Mouse (Mus musculus): ENCODE data around the gene Palm.
"Not testable (repeated sequence)": the region's sequence is repeated elsewhere in the genome, so short reads cannot be mapped to it uniquely, and the experiment has no call there.

Gene Palm

DNA sequence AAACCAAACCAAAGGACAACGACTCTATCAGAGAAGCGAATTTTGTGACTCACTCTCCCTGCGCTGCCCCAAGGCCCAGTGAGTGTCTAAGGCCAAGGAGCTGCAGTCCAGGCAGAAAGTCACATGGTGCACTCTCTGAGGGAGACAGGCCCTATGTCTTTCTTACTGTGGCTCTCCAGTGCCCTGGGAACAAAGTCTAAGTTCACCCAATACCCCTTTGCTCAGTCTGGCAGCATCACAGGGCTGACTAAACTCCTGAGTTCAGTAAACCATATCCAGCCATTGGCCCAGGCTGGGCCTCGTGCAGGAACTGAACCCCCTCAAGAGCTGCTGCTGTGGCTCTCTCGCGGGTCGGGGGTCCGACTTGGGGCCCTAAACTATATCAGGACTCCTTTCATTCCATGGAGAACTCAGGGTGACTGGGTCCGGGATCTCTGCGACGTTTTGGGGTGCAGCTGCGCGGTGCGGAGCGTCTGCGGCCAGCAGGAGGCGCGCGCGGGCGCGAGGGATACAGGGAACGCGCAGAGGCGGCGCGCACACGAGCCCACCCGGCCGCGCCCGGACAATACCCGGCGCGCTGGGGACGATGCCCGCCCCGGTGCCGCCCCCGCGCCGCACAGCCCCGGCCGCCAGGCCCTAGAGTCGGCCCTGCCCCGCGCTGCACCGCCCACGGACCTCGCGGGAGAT is at the start of gene Palm:
Gene Palm (plus strand): TSS at position 522 of the 687 bp plus-strand sequence.
- peak; percentile 83 for DNase-seq

DNA sequence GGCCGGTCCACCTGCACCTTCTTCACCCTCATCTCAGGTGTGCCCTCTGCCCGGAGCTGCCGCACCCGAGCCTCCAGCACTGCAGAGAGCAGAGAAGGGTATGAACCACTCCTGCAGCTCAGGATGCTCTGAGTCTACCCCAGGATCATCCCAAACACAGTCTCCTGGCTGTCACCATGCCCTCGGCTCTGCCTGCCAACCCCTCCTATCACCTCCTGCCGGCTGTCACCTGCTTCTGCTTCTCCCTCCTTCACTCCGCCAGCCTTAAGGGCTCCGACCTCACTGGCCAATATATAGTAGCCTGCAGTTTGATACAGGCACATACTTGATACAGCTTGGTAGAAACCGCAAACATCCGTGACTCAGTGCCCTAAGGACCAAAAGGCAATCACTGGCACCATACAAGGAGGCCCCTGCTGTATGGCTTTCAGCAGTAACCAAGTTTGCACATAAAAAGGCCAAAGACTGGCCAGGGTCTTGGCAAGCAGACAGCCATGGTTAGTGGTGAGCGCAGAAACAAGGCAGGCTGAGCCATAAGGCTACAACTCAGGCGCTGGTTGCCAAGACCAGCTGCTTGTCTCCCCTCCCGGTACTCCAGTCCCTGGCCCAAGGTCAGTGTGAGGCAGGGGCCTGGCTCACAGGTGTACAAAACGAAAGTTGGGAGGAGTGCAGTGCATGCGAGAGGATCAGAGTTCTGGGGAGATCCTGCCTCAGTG is 49.6 kb upstream of the Palm start:
- DNase-seq, result no peak

DNA sequence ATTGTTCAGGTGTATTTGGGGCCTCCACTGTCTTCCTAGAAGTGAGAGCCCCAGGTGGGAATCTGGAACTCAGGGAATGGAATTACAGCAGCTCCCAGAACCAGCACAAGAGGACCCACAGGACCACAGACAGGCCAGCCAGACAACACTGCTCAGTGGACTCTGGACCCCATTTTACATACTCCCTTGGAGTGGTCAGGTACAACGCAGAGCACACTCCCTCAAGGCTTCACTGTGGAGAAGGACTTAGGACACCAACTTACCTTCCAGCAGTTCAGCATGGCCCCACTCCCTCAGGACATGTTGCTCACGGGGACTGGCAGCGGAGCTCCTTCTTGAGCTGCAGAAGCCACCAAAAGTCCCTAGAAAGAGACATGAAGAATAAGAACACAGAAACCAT is 48.0 kb upstream of the Palm start:
- no peak for DNase-seq

DNA sequence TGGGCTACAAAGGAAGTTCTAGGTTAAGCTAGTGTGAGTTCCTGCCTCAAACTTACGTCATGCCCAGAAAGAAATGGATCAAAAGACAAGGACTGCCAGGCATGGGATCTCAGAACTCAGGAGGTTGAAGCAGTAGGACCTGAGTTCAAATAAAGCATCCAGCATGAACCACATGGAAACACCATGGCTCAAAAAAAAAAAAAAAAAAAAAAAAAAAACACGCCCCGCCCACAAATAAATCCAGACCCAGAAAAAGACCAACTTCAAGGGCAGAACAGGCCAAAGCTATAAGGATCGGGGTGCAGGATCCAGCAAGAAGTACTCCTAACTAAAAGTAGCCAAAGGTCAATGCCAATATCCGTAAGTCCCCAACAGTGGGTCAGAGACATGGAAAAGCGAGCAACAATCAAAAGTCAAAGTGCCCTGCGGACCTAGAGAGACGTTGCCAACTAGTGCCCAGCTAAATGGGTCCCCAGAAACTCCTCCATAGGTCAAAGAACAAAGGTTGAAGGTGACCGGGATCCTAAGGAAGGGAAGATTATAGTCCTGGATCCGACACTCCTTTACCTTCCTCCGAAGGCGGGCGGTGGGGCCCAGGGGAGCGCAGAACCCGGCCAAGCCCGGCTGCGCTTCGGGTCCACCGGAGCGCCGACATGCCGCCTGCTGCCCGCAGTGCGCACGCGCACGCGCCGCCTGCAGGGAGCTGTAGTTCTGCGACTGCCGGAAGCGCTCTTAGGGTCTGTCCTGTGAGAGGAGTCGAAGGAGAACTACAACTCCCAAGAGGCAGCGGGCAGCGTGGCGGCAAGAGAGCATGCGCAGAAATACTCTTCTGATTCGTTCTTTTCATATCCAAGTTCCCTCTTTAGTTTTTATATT is 47.2 kb upstream of the Palm start, which contains the start of gene Polrmt:
Gene Polrmt (minus strand): TSS at position 684 of the 876 bp plus-strand sequence.
- DNase-seq, result peak; percentile 93

DNA sequence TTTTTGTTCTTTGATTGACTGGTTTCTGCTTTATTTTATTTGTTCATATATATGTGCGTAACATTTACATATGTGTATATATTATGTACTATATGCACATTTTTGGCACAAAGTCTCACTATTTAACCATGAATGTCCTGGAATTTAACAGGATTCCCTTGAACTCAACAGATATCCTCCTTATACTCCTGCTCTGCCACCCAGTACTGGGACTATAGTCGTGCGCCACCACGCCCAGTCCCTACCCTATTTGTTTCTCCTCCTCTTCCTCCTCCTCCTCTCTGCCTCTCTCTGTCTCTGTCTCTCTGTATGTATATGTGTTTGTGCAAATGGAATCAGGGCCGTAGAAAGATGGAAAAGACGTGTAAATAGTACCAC is 46.6 kb upstream of the Palm start:
- no peak for DNase-seq

DNA sequence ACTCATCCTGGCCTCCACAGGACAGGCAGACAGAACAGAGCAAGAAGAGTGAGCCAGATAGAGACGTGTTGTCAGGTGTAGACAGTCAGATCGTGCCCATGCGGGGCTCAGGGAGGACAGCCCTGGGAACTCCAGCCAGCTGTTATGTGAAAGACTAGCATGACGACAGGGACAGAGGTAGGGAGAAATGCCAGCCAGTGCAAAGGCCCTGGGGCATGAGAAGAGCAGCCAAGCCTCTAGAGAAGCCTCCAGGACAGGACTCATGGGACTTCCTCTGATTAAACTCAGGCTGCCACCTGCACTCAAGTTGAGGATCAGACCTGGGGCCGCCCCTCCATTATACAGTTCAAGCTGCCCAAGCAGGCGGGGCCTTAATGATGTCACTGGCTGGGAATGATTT is 44.9 kb upstream of the Palm start:
- DNase-seq, result no peak

DNA sequence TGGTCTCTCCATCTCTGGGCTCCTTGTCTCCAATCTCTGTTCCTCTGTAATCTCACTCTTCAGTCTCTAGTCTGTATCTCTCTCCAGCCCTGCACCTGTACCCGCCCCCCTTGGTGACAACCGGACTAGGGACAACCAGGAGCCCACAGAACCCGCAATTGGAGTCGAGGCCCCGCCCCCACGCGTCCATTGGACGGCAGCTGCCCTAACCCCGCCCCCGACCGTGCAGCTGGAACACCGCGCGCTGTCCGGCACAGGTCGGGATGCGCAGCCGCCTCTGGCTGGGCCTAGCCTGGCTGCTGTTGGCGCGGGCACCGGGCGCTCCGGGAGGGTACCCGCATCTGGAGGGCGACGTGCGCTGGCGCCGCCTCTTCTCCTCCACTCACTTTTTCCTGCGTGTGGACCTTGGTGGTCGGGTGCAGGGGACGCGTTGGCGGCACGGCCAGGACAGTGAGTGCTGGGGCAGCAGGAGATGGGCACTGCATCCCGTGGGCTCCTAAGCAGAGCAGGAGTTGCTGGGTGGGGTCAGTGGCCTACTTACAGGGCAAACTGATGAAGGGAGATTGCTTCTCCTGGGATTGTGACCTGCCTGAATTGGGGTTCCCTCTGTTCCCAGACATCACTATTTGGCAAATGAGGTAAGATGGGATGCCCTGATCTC is 38.4 kb upstream of the Palm start, which contains the start of gene Fgf22:
Gene Fgf22 (plus strand): TSS at position 221 of the 661 bp plus-strand sequence.
- DNase-seq, result peak; percentile 75

DNA sequence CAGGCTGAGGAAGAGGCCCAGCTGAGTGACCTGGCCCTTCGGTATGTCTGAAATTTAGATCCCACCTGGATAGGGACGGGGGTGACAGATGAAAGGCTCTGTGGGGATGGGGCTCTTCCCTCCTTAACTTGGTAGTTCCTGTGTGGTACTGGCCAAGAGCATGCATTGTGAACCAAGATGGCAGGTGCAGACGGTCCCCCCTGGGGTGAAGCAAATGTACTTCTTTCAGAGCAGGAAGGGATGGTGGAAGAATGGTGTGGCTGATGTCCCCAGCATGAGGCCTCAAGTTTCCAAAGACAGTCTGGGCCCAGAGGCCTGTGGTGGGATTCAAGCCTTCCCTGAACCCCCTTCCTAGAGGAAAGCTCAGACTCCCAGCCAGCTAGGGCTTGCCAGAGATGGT is 37.5 kb upstream of the Palm start:
- DNase-seq, result no peak

DNA sequence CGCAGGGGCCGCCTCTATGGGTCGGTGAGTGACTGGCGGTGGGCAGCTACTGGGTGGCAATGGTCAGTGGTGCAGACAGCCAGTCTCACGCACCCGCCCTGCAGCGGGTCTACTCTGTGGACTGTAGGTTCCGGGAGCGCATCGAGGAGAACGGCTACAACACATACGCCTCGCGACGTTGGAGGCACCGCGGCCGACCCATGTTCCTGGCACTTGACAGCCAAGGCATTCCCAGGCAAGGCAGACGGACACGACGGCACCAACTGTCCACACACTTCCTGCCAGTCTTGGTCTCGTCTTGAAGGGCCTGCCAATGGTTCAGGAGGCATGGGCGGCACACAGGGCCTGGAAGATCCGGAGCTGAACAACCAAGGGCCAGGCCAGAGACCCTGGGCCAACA is 36.7 kb upstream of the Palm start:
- no peak for DNase-seq

DNA sequence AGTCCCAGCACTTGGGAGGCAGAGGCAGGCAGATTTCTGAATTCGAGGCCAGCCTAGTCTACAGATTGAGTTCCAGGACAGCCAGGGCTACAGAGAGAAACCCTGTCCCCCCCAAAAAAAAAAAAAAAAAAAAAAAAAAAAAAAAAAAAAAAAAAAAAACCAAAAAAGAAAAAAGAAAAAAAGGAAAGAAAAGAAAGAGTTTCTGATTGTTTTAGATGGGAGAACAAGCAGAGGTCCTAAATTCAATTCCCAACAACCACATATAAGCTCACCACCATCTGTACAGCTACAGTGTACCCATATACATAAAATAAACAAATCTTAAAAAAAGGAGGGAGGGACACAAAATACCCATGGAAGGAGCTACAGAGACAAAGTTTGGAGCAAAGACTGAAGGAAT is 33.7 kb upstream of the Palm start:
- DNase-seq, result not testable (repeated sequence)

DNA sequence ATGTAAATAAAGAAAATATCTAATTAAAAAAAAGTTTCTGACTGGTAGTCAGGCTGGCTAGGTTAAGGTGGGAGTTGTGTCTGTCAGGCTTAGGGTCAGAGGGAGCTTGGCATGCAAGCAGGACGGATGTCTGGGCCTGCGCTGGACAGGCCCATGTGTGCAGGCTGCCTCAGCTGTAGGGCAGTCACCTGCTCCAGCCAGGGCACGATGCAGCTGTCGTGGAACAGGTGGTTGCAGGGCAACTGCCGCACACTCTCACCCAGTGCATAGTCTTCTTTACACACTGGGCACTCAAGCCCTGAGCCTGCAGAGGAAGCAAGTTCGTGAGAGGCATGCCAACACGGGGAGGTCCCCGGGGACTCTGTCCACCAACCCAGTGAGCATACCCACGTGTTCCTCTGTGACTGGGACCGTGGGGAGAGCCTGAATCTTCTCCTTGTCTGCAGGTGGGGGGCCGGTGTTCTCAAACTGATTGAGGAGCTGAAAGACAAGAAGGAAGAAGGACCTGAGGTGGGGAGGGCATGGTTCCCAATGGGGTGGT is 32.7 kb upstream of the Palm start:
- no peak for DNase-seq

DNA sequence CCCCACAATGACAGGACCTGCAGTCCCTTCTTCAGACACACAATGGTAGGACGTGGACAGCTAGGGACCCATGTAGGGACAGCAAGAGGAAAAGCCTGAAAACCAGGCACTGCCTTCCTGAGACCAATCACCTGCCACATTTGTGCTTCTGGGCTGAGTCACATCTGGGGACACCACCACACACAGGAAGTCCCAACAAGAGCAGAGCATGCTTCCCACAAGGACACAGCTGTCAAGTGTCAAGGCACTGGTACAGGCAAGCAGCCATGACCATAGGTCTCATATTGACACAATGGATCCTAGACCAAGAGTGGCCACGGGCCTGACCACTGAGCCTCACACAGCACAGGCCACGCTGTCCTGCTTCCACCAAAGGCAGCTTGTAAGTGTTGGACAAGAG is 30.5 kb upstream of the Palm start:
- DNase-seq, result no peak

DNA sequence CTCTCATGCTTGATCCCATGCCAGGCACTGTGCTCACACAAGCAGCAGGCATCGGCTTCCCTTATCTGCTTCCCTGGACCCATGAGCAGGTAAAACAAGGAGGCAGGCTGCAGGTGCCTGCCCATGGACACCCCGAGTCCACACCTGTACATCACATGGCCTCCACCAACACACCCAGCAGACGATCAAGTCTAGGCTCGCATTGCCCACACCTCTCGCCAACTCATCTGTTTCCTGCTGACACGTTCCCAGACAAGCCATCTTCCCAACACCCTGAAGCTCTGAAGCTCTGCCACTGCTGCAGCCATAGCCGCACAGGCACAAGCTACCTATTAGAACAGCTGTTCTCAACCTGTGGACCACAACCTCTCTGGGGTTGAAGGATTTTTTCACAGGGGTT is 29.1 kb upstream of the Palm start:
- no peak for DNase-seq

DNA sequence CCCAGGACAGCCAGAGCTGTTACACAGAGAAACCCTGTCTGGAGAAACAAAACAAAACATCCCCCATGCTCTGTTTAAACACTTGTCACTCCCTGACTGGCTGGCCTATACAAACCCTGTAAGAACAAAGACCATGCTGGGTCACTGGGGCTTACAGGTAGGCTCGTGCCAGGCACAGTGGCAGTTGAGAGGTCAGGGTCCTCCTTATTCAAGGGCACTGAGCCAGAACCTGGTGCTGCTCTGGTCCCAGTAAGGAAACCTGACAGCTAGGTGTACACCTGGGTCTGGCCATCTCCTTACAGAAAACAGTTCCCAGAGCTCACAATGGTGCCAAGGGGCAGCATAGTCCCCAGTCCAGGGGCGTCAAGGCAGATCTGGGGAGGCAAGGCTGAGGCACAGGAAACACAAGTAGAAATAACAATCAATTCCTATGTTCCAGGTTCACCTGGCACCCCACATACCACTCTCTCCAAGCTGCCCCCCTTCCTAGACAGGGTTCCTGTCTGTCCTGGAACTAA is 28.1 kb upstream of the Palm start:
- DNase-seq, result no peak

DNA sequence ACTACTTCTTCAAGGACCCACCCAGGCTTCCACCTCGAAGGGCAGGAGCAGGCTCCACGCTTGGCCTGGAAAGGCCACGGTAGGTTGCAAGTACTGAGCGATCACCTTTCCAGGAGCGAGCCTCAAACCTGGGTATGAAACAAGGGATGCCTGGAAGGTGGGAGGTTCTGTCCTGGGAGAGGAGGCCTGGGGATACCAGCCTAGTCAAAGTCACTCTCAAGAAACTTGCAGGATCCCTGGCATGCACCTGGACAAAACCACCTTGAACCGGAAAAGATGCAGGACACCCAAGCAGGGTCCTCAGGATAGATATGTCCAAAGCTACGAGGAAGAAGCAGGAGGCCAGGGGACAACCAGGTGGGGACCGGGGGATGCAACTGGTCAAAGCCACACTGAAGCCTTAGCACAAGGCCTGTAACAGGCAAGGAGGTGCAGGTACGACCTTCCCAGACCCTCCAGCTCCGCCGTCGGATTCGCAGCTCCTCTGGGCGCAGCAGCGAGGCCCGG is 27.3 kb upstream of the Palm start:
- DNase-seq, result no peak

DNA sequence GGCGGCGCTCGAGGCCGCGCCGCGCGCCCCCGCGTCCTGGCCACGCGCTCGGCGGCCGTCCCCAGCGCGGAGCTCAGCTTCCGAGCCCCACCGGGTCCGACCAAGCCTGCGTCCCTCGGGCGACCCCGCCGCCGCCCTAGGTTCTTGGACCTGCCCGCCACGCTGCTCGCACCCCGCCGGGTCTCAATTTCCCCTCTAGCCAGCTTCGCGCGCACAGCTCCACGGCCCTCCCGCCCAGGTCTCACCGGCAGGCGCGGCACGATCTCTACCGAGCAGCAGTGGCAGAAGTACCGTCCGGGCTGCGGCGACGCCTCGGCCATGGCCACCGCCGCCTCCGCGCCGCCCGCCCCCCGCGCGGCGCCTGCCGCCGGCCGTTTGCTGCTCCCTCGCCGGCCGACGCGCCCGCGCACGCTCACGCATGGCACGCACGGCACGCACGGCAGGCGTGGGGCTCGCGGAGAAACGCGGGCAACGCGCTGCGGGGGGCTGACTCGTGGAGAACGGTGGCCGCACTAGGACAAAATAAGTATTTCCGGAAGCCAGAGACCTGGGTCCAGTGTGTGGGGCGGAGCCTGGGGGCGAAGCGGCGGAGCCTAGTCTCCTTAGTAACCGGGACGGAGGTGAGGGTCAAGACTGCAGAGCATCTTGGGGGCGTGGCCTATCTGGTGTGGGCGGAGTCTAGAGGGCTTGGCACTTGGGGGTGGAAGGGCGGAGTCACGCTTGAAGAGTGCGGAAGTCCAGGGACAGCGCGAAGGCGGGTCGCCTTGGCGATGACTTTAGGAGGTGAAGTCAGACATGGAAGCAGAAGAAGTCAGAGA is 26.7 kb upstream of the Palm start, which contains the start of gene Rnf126:
Gene Rnf126 (minus strand): TSS at position 445 of the 818 bp plus-strand sequence.
- peak; percentile 98 for DNase-seq

DNA sequence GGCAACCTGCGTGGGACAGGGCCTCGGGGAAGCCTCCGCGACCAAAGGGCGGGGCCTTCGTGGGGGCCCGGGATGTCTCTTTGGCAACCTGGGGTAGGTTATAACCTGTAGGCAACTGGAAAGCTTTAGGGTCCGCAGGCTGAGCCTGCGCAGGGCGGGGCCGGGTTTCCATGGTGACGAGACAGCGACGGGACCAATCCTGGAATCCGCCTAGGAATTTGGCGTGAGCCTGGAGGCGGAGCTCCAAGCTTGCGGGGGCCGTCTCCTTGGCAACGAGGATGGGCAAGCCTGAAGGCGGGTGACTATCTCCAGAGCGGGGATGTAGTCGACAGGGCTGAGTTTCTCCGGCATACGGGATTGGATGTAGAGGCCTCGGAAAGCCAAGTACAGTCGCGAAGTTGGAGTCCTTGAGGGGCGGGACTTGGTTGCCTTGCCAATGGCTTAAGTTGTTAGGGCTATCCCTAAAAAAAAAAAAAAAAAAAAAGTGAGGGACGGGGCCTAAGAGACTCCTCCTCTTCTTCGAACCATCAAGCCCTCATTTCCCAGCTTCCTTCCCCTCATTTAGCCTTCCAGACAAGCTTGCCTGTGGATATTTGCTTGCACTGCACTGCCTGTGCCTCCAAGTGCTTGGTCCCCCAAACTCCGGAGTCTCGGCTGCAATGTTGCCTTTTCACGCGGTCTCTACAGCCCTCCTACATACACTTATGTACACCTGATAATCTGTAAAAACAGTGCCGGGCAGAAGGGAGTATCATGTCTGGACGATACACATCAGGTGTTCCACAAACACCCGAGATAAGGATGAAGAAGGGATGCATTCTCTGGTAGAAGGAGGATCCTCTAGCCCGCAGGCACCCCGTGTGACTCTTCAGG is 25.8 kb upstream of the Palm start:
- DNase-seq, result peak; percentile 95

DNA sequence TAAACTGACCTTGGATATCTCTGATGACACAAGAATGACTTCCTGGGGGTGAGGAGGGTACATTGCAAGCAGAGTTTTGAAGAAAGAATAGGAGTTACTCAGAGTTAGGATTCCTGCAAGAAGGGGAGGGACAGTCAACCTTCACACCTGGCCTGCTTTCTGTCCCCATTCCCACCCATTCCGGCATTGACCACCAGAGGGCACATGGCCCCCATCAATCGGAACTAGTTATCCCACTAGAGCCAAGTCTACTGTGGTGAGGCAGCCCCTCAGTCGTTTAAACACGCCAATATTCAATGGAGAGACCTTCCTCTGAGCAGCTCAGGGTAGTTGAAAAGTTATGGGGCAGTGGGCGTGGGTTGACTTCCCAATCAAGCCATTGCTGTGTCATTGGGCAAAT is 25.0 kb upstream of the Palm start:
- DNase-seq, result peak; percentile 56

DNA sequence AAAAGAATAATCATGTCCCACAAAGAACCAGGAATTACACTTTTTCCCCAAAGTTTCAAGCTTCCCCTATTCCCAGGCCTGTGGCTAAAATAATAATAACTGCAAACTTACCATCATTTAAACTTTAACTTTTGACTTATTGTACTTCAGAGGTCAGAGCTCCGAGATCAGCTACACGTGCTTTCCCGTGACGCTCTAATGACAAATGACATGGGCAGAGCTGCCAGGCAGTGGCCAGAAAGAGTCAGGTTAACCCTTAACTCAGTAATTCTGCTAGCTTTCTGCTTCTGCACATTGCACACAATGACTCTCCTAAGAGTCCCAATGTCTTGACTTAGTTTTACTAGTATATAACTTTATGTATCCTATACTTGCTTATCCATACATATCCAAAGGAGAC is 24.0 kb upstream of the Palm start:
- no peak for DNase-seq

DNA sequence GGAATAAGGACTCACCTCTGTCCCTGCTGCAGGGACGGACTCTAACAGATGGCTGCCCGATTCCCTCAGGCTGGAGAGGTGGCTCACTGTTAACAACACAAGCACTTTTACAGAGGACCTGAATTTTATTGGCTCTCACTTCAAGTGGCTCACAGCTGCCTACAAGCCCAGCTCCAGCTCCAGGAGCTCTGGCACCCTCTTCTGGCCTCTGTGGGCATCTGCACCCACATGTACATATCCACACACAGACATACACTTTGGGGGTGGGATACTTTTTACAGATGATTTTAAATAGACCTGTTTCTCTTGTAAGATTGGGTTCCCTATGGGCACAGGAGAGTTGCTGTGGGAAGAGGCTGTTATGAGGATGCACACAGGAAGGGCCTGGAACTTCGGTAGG is 21.1 kb upstream of the Palm start:
- DNase-seq, result no peak

Measured in right cerebral cortex, postnatal 25 days (tissue).